Mouse (Mus musculus): ENCODE data around the gene Sptbn4. TPM values are rescaled to one million over a fixed set of nuclear protein-coding genes. Genes with fewer than 3 reads are reported as not detected.

The Sptbn4 gene
- total RNA-seq, 1 experiment: 9.1 TPM

DNA sequence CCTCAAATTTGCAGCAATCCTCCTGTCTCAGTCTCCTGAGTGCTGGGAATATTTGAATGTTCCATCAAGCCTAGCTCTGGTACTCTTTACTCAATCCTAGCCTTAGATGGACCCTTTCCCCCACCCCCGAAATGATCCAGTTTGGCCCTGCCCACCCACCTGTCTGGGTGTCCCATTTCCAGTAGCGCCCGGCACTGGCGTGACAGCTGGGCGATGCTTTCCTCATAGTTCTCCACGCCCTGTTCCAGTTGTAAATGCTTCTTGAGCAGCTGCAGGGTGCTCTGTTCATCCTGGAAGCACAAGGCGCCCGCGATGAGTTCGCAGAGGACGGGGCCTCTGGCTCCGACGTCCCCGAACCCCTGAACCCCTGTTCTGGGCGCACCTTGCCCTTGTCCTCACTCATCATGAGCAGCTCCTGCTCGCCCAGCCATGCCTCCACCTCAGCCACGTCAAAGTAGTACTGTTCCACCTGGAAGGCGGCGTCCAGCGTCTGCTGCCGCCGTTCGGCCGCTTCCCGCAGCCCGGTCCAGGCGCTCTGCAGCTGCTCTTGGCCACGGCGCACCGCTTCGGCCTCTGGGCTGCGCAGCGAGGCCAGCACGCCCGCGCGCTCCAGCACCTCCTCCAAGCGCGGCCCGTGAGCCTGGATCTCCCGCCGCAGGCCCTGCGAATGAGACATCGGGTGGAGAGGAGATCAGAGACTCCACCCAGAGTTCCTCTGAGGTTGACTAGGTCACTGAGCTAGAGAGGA, 75.6 kb downstream of the Sptbn4 start:
- in situ Hi-C loops (cut with MboI; ENCODE audit: low sequenced_read_pairs in 2 of 2, unreplicated experiment in 2 of 2): no loop called here
- Histone ChIP-seq H3K4me1 (ENCODE audit: control insufficient read depth in 2 of 2, insufficient read depth in 2 of 2, low read length in 2 of 2, poor library complexity in 1 of 2) (peaks cover 2 to 14% of the 10 kb centered on the region in 2 experiments; a peak in 1 of 4 replicates), H3K9ac (ENCODE audit: insufficient read depth, low read depth, low read length, poor library complexity, severe bottlenecking) (peak overlapping the region; percentile 24), H3K36me3 (ENCODE audit: control insufficient read depth, insufficient read depth, low read length, poor library complexity, severe bottlenecking) (peaks cover 6% of the 10 kb centered on the region), H3K4me3 (ENCODE audit: insufficient read depth in 1 of 2, low read depth in 1 of 2, low read length in 2 of 2, poor library complexity in 1 of 2, severe bottlenecking in 1 of 2) (peak overlapping the region; percentile 32 to 53; a peak in 3 of 4 replicates), H3K27ac (ENCODE audit: insufficient read depth, low read depth, low read length, poor library complexity, severe bottlenecking) (no peak overlapping the region), H3K9me3 (ENCODE audit: control insufficient read depth, insufficient read depth, low read depth, low read length) (no peaks in the 10 kb centered on the region)
- TF ChIP-seq CHD2 (IDR thresholded peaks at IDR 0.05; ENCODE audit: low read depth, low read length) (no peak), ZC3H11A (IDR thresholded peaks at IDR 0.05; ENCODE audit: borderline replicate concordance, low read depth, low read length) (no peak), ZNF384 (IDR thresholded peaks at IDR 0.05; ENCODE audit: low read depth, low read length) (no peak), MAFK (IDR thresholded peaks at IDR 0.05; ENCODE audit: insufficient read depth, low read depth, low read length) (no peak), HCFC1 (IDR thresholded peaks at IDR 0.05; ENCODE audit: borderline replicate concordance, insufficient read depth, low read length) (no peak)
- DNase-seq (ENCODE audit: low read depth, low spot score): no peak

DNA sequence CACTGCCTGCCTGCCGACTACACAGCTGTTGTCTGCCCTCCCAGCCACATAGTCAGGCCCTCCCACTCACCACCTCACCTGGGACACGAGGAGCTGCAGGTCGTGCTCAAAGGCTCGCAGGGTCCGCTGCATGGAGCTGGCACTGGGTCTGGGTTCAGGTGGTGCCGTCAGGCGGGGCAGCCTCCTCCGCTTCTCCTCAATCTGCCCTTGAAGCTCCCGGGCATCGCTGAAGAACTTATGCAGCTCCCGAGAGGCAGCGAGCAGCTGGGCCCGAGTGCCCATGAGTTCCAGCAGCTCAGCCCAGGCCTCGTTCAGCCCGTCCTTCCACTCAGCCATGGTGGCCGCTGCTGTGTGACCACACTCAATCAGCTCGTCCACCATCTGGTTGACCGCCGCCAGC, 78.4 kb downstream of the Sptbn4 start:
- Histone ChIP-seq H3K4me3 (ENCODE audit: insufficient read depth in 1 of 2, low read depth in 1 of 2, low read length in 2 of 2, poor library complexity in 1 of 2, severe bottlenecking in 1 of 2) (no peak overlapping the region; a peak in 1 of 4 replicates), H3K4me1 (ENCODE audit: control insufficient read depth in 2 of 2, insufficient read depth in 2 of 2, low read length in 2 of 2, poor library complexity in 1 of 2) (peaks cover 7 to 30% of the 10 kb centered on the region in 2 experiments; a peak in 2 of 4 replicates), H3K36me3 (ENCODE audit: control insufficient read depth, insufficient read depth, low read length, poor library complexity, severe bottlenecking) (peaks cover 6% of the 10 kb centered on the region), H3K27ac (ENCODE audit: insufficient read depth, low read depth, low read length, poor library complexity, severe bottlenecking) (no peak overlapping the region), H3K9me3 (ENCODE audit: control insufficient read depth, insufficient read depth, low read depth, low read length) (no peaks in the 10 kb centered on the region), H3K9ac (ENCODE audit: insufficient read depth, low read depth, low read length, poor library complexity, severe bottlenecking) (no peak overlapping the region)
- TF ChIP-seq MAFK (IDR thresholded peaks at IDR 0.05; ENCODE audit: insufficient read depth, low read depth, low read length) (no peak), CHD2 (IDR thresholded peaks at IDR 0.05; ENCODE audit: low read depth, low read length) (no peak), HCFC1 (IDR thresholded peaks at IDR 0.05; ENCODE audit: borderline replicate concordance, insufficient read depth, low read length) (no peak), ZNF384 (IDR thresholded peaks at IDR 0.05; ENCODE audit: low read depth, low read length) (no peak), ZC3H11A (IDR thresholded peaks at IDR 0.05; ENCODE audit: borderline replicate concordance, low read depth, low read length) (no peak)
- DNase-seq (ENCODE audit: low read depth, low spot score): no peak
- in situ Hi-C loops (cut with MboI; ENCODE audit: low sequenced_read_pairs in 2 of 2, unreplicated experiment in 2 of 2): no loop called here

DNA sequence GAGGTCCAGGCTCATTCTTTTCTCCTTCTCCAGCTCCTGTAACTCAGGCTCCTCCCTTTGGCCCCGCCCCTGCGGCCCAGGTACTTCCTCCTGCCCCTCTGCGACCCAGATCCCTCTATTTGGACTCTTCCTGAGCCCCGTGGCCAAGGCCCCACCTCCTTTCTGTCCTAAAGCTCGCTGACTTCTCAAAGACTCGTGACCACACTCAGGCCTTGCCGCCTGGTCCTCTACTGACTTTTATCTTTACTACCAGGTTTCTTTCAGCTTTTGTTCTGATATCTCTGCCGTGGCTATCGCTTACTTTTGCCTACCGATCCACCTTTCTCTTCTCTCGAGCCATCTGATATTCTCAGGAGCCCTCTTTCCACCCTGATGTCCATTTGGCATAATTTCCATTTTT, 79.5 kb downstream of the Sptbn4 start:
- Histone ChIP-seq H3K27ac (ENCODE audit: insufficient read depth, low read depth, low read length, poor library complexity, severe bottlenecking) (no peak overlapping the region), H3K9ac (ENCODE audit: insufficient read depth, low read depth, low read length, poor library complexity, severe bottlenecking) (no peak overlapping the region), H3K9me3 (ENCODE audit: control insufficient read depth, insufficient read depth, low read depth, low read length) (no peaks in the 10 kb centered on the region), H3K36me3 (ENCODE audit: control insufficient read depth, insufficient read depth, low read length, poor library complexity, severe bottlenecking) (peaks cover 6% of the 10 kb centered on the region), H3K4me1 (ENCODE audit: control insufficient read depth in 2 of 2, insufficient read depth in 2 of 2, low read length in 2 of 2, poor library complexity in 1 of 2) (peaks cover 7 to 30% of the 10 kb centered on the region in 2 experiments; a peak in 2 of 4 replicates), H3K4me3 (ENCODE audit: insufficient read depth in 1 of 2, low read depth in 1 of 2, low read length in 2 of 2, poor library complexity in 1 of 2, severe bottlenecking in 1 of 2) (peak overlapping the region; percentile 7 to 42; a peak in 3 of 4 replicates)
- peak; percentile 19; the same call in 1 of the 2 replicates for TF ChIP-seq HCFC1 (IDR thresholded peaks at IDR 0.05; ENCODE audit: borderline replicate concordance, insufficient read depth, low read length)
- no peak for TF ChIP-seq CHD2 (IDR thresholded peaks at IDR 0.05; ENCODE audit: low read depth, low read length)
- DNase-seq (ENCODE audit: low read depth, low spot score): peak; percentile 82
- in situ Hi-C loops (cut with MboI; ENCODE audit: low sequenced_read_pairs in 2 of 2, unreplicated experiment in 2 of 2): no loop called here

DNA sequence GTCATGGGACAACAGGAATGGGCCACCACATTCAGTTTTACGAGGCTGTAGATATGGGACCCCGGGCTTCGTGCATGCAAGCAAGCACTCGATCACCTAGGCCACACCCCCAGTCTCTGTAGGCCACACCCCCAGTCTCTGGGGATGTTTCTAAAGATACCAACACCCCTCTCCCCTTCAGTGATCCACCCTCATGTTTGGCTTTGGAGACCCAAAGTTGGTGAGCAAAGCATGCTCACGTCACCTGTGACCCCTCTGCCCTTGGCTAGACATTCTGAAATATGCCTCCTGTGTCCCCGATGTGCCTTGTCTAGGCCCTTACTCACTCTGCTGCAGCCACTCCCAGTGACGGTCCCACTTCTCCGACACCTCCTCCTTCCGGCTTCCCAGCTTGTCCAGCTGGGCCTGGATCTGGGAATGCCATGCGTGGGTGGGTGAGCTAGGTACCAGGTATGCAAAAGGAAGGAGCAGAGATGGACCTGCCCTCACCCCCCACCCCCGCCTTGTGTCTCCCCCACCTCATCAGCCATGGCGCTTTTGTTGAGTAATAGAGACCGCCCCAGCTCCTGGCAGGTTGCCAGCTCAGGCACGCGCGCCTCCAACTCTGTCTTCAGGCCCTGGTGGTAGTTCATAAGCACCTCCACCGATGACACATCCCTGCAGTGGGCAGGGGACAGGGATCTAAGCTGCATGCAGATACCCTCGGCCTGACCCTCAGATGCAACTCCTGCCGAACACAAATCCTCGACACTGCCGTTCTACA, 81.2 kb downstream of the Sptbn4 start:
- no peak for TF ChIP-seq ZNF384 (IDR thresholded peaks at IDR 0.05; ENCODE audit: low read depth, low read length)
- no peak for TF ChIP-seq ZC3H11A (IDR thresholded peaks at IDR 0.05; ENCODE audit: borderline replicate concordance, low read depth, low read length)
- TF ChIP-seq MAFK (IDR thresholded peaks at IDR 0.05; ENCODE audit: insufficient read depth, low read depth, low read length): no peak
- TF ChIP-seq CHD2 (IDR thresholded peaks at IDR 0.05; ENCODE audit: low read depth, low read length): no peak
- no peak for TF ChIP-seq HCFC1 (IDR thresholded peaks at IDR 0.05; ENCODE audit: borderline replicate concordance, insufficient read depth, low read length)
- Histone ChIP-seq H3K36me3 (ENCODE audit: control insufficient read depth, insufficient read depth, low read length, poor library complexity, severe bottlenecking) (peaks cover 6% of the 10 kb centered on the region), H3K9me3 (ENCODE audit: control insufficient read depth, insufficient read depth, low read depth, low read length) (no peaks in the 10 kb centered on the region), H3K4me1 (ENCODE audit: control insufficient read depth in 2 of 2, insufficient read depth in 2 of 2, low read length in 2 of 2, poor library complexity in 1 of 2) (peaks cover 7 to 27% of the 10 kb centered on the region in 2 experiments; a peak in 2 of 4 replicates), H3K27ac (ENCODE audit: insufficient read depth, low read depth, low read length, poor library complexity, severe bottlenecking) (no peak overlapping the region), H3K4me3 (ENCODE audit: insufficient read depth in 1 of 2, low read depth in 1 of 2, low read length in 2 of 2, poor library complexity in 1 of 2, severe bottlenecking in 1 of 2) (peak overlapping the region in 1 of 2 experiments; percentile 24; a peak in 2 of 4 replicates), H3K9ac (ENCODE audit: insufficient read depth, low read depth, low read length, poor library complexity, severe bottlenecking) (no peak overlapping the region)
- in situ Hi-C loops (cut with MboI; ENCODE audit: low sequenced_read_pairs in 2 of 2, unreplicated experiment in 2 of 2): no loop called here
- DNase-seq (ENCODE audit: low read depth, low spot score): no peak

All from ES-E14 (cell line).